Mouse (Mus musculus): ENCODE results near the gene Pkn1. TPM values are rescaled to one million over a fixed set of nuclear protein-coding genes. Genes with fewer than 3 reads are reported as not detected.

Pkn1 gene
- polyA plus RNA-seq, 1 experiment from 2014 or later = 25.1 TPM

GRCm38 (mm10) chr8:83664931-83665625, 33.9 kb downstream of the Pkn1 start:
- H3K4me2 ChIP-seq (ENCODE audit: low read depth, low read length) = no peak overlapping the region
- H3K27ac ChIP-seq (ENCODE audit: low read depth, low read length) = no peak overlapping the region
- no peak overlapping the region for H3K9ac ChIP-seq (replicated peaks; ENCODE audit: low read depth, low read length)
- no peak overlapping the region for H3K4me3 ChIP-seq (ENCODE audit: low read depth, low read length)
- no peaks in the 10 kb centered on the region for H3K27me3 ChIP-seq (ENCODE audit: control insufficient read depth, insufficient read depth, low read length)
- WGBS = 56% methylated on average over 2 of the region's 2 CpGs
- H3K4me1 ChIP-seq (ENCODE audit: control insufficient read depth, insufficient read depth, low read length) = peaks cover 29% of the 10 kb centered on the region; the same call in 1 of the 2 replicates
- no peaks in the 10 kb centered on the region for H3K9me3 ChIP-seq (ENCODE audit: control insufficient read depth, low read length)
- no peak for ATAC-seq (ENCODE audit: low read depth)
- H3K36me3 ChIP-seq (ENCODE audit: control insufficient read depth, insufficient read depth, low read length) = peaks cover 8% of the 10 kb centered on the region

DNA sequence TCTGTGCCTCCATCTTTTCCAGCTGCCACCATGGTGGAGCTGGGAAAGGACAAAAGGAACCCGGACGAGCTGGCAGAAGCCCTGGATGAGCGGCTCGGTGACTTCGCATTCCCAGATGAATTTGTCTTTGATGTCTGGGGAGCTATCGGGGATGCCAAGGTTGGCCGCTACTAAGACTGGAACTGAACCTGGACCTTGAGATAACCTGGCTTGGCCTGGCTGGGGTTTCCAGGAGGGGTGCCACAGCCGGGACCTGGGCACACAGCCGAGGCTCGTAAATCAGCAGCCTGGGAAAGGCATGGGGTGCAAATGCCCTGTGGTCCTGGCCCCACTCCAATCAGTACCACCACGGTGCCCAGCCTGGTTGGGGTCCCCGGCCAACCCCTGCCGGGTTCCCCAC, 34.9 kb downstream of the Pkn1 start:
- peaks cover 30% of the 10 kb centered on the region; the same call in 1 of the 2 replicates for H3K4me1 ChIP-seq (ENCODE audit: control insufficient read depth, insufficient read depth, low read length)
- H3K9ac ChIP-seq (replicated peaks; ENCODE audit: low read depth, low read length) = no peak overlapping the region
- ATAC-seq (ENCODE audit: low read depth) = no peak
- H3K36me3 ChIP-seq (ENCODE audit: control insufficient read depth, insufficient read depth, low read length) = peaks cover 4% of the 10 kb centered on the region; the same call in 1 of the 2 replicates
- H3K4me3 ChIP-seq (ENCODE audit: low read depth, low read length) = no peak overlapping the region
- H3K9me3 ChIP-seq (ENCODE audit: control insufficient read depth, low read length) = no peaks in the 10 kb centered on the region
- no peaks in the 10 kb centered on the region for H3K27me3 ChIP-seq (ENCODE audit: control insufficient read depth, insufficient read depth, low read length)
- no peak overlapping the region for H3K4me2 ChIP-seq (ENCODE audit: low read depth, low read length)
- 84% methylated on average over 13 of the region's 13 CpGs for WGBS
- no peak overlapping the region for H3K27ac ChIP-seq (ENCODE audit: low read depth, low read length)

DNA sequence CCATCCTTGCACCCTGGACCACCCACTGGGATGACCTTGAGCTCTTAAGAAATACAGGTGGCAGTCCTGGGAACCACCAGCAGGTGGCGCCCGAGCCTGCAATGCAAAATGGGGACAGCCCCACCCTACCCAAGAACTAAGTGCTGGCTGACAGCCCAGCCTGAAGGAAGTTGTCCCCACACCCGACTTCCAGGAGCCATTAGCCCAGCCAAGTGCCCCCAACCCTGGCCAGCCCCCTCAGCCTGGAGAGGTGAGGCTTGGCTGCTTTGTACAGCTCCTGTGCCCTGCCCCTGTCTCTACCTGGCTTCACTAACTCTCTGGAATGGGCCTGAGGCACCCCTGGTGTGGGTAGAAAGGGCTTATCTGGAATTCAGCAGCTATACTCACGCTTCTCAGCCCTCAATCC, 36.6 kb downstream of the Pkn1 start:
- Histone ChIP-seq H3K36me3 (ENCODE audit: control insufficient read depth, insufficient read depth, low read length) (peaks cover 4% of the 10 kb centered on the region; the same call in 1 of the 2 replicates), H3K4me2 (ENCODE audit: low read depth, low read length) (no peak overlapping the region), H3K4me3 (ENCODE audit: low read depth, low read length) (no peak overlapping the region), H3K4me1 (ENCODE audit: control insufficient read depth, insufficient read depth, low read length) (peaks cover 19% of the 10 kb centered on the region; the same call in 1 of the 2 replicates), H3K9ac (replicated peaks; ENCODE audit: low read depth, low read length) (no peak overlapping the region), H3K27me3 (ENCODE audit: control insufficient read depth, insufficient read depth, low read length) (no peaks in the 10 kb centered on the region), H3K9me3 (ENCODE audit: control insufficient read depth, low read length) (no peaks in the 10 kb centered on the region), H3K27ac (ENCODE audit: low read depth, low read length) (no peak overlapping the region)
- 14% methylated on average over 4 of the region's 4 CpGs for WGBS
- peak; percentile 35; the same call in 1 of the 2 replicates for ATAC-seq (ENCODE audit: low read depth)

- WGBS = 15% methylated on average over 22 of the region's 22 CpGs
- Histone ChIP-seq H3K4me2 (ENCODE audit: low read depth, low read length) (peak overlapping the region; percentile 11; the same call in 1 of the 2 replicates), H3K36me3 (ENCODE audit: control insufficient read depth, insufficient read depth, low read length) (peaks cover 4% of the 10 kb centered on the region; the same call in 1 of the 2 replicates), H3K27ac (ENCODE audit: low read depth, low read length) (no peak overlapping the region; the same call in 1 of the 2 replicates), H3K4me3 (ENCODE audit: low read depth, low read length) (no peak overlapping the region), H3K9ac (replicated peaks; ENCODE audit: low read depth, low read length) (no peak overlapping the region), H3K9me3 (ENCODE audit: control insufficient read depth, low read length) (no peaks in the 10 kb centered on the region), H3K4me1 (ENCODE audit: control insufficient read depth, insufficient read depth, low read length) (peaks cover 13% of the 10 kb centered on the region; the same call in 1 of the 2 replicates), H3K27me3 (ENCODE audit: control insufficient read depth, insufficient read depth, low read length) (no peaks in the 10 kb centered on the region)
- ATAC-seq (ENCODE audit: low read depth) = no peak; the same call in 1 of the 2 replicates
Measured at GRCm38 (mm10) chr8:83660995-83661680, 37.8 kb downstream of the Pkn1 start.

- Histone ChIP-seq H3K9ac (replicated peaks; ENCODE audit: low read depth, low read length) (no peak overlapping the region), H3K9me3 (ENCODE audit: control insufficient read depth, low read length) (no peaks in the 10 kb centered on the region), H3K4me2 (ENCODE audit: low read depth, low read length) (no peak overlapping the region; the same call in 1 of the 2 replicates), H3K4me1 (ENCODE audit: control insufficient read depth, insufficient read depth, low read length) (peaks cover 13% of the 10 kb centered on the region; the same call in 1 of the 2 replicates), H3K4me3 (ENCODE audit: low read depth, low read length) (no peak overlapping the region), H3K27ac (ENCODE audit: low read depth, low read length) (no peak overlapping the region), H3K27me3 (ENCODE audit: control insufficient read depth, insufficient read depth, low read length) (no peaks in the 10 kb centered on the region), H3K36me3 (ENCODE audit: control insufficient read depth, insufficient read depth, low read length) (peaks cover 4% of the 10 kb centered on the region; the same call in 1 of the 2 replicates)
- ATAC-seq (ENCODE audit: low read depth) = peak; percentile 5; the same call in 1 of the 2 replicates
- WGBS = 8% methylated on average over 8 of the region's 8 CpGs
Measured at GRCm38 (mm10) chr8:83660545-83660944, 38.4 kb downstream of the Pkn1 start.

GRCm38 (mm10) chr8:83656484-83657246, 42.3 kb downstream of the Pkn1 start:
- no peaks in the 10 kb centered on the region for H3K36me3 ChIP-seq (ENCODE audit: control insufficient read depth, insufficient read depth, low read length)
- no peak overlapping the region for H3K27ac ChIP-seq (ENCODE audit: low read depth, low read length)
- WGBS = 84% methylated on average over 13 of the region's 13 CpGs
- no peak overlapping the region for H3K4me2 ChIP-seq (ENCODE audit: low read depth, low read length)
- no peak overlapping the region for H3K4me3 ChIP-seq (ENCODE audit: low read depth, low read length)
- no peak for ATAC-seq (ENCODE audit: low read depth)
- H3K27me3 ChIP-seq (ENCODE audit: control insufficient read depth, insufficient read depth, low read length) = no peaks in the 10 kb centered on the region
- no peaks in the 10 kb centered on the region for H3K9me3 ChIP-seq (ENCODE audit: control insufficient read depth, low read length)
- H3K4me1 ChIP-seq (ENCODE audit: control insufficient read depth, insufficient read depth, low read length) = peaks cover 24% of the 10 kb centered on the region
- no peak overlapping the region for H3K9ac ChIP-seq (replicated peaks; ENCODE audit: low read depth, low read length)

DNA sequence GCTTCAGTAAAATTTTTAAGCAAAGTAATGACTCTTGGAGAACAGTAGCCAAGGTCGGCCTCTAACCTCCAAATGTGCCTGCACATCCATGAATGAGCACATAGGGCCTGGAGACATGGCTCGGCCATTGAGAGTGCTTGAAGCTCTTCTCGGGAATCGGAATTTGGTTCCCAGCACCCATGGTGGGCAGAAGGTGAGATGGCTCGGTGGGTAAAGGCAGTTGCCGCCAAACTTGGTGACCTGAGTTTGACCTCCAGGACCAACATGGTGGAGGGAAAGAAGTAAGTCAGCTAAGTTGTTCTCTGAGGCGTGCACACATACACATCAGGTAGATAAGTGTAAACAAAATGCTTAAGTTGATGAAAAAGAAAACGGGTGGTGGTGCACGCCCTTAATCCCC, 42.9 kb downstream of the Pkn1 start:
- 90% methylated on average over 9 of the region's 9 CpGs for WGBS

GRCm38 (mm10) chr8:83654725-83655124, 44.3 kb downstream of the Pkn1 start:
- Histone ChIP-seq H3K4me1 (ENCODE audit: control insufficient read depth, insufficient read depth, low read length) (peaks cover 11% of the 10 kb centered on the region), H3K27ac (ENCODE audit: low read depth, low read length) (no peak overlapping the region), H3K4me3 (ENCODE audit: low read depth, low read length) (no peak overlapping the region), H3K9me3 (ENCODE audit: control insufficient read depth, low read length) (no peaks in the 10 kb centered on the region), H3K36me3 (ENCODE audit: control insufficient read depth, insufficient read depth, low read length) (no peaks in the 10 kb centered on the region), H3K9ac (replicated peaks; ENCODE audit: low read depth, low read length) (no peak overlapping the region), H3K27me3 (ENCODE audit: control insufficient read depth, insufficient read depth, low read length) (no peaks in the 10 kb centered on the region), H3K4me2 (ENCODE audit: low read depth, low read length) (no peak overlapping the region)
- no peak for ATAC-seq (ENCODE audit: low read depth)
- WGBS = 97% methylated on average over 6 of the region's 6 CpGs

More for the DNA sequence above, 42.9 kb downstream of the Pkn1 start:
- H3K9ac ChIP-seq (replicated peaks; ENCODE audit: low read depth, low read length) = no peak overlapping the region
- H3K4me2 ChIP-seq (ENCODE audit: low read depth, low read length) = no peak overlapping the region
- peaks cover 22% of the 10 kb centered on the region for H3K4me1 ChIP-seq (ENCODE audit: control insufficient read depth, insufficient read depth, low read length)
- H3K9me3 ChIP-seq (ENCODE audit: control insufficient read depth, low read length) = no peaks in the 10 kb centered on the region
- no peak overlapping the region for H3K4me3 ChIP-seq (ENCODE audit: low read depth, low read length)
- H3K27ac ChIP-seq (ENCODE audit: low read depth, low read length) = no peak overlapping the region
- no peak for ATAC-seq (ENCODE audit: low read depth)
- H3K36me3 ChIP-seq (ENCODE audit: control insufficient read depth, insufficient read depth, low read length) = no peaks in the 10 kb centered on the region
- no peaks in the 10 kb centered on the region for H3K27me3 ChIP-seq (ENCODE audit: control insufficient read depth, insufficient read depth, low read length)

Measured in neural tube, embryonic 14.5 days (tissue).